Mouse (Mus musculus) 416B (cell line): ENCODE results near the gene Asgr1.
"Not testable (repeated sequence)": the region's sequence is repeated elsewhere in the genome, so short reads cannot be mapped to it uniquely, and the experiment has no call there.

Source experiments
- DNase-seq: peaks from one replicate; pipeline ENCODE4 v3.0.0; 2011; ENCODE audit warnings: low read depth

The Asgr1 gene

DNA sequence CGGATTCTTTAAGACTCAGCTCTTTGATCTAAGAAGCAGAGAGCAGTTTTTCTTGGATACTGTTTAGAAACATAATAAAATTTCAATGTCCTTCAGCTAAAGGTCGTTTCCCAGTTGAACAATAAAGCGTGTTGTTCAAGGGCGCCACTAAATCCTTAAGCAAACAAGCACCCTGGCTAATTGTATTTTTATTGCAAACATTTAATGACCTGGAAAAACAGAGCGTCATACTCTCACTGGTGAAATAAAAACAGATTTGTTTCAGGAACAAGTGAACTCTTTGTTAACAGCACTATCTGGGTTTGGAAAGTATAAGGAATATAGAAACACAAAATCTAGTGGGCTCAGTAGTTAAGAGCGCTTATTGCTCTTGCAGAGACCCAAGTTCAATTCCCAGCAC is 16.2 kb downstream of the Asgr1 start:
- DNase-seq = no peak

DNA sequence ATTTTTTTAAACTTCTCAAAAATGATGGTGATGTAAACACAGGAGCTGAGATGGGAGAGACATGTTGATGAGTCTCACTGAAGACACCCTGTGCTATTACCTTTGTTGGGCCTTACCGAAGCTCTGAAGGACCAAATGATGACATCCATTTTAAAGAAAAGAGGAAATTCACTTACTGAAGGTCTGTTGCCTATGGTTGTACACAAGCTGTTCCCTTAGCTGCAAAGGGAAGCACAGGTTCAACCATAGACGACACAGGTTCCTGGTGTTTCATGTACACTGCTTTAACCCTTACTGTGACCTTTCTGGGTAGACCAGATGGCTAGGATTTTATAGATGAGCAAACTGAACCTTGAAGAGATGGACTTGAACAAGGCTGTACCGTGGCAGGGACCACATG is 16.7 kb downstream of the Asgr1 start:
- DNase-seq = not testable (repeated sequence)

DNA sequence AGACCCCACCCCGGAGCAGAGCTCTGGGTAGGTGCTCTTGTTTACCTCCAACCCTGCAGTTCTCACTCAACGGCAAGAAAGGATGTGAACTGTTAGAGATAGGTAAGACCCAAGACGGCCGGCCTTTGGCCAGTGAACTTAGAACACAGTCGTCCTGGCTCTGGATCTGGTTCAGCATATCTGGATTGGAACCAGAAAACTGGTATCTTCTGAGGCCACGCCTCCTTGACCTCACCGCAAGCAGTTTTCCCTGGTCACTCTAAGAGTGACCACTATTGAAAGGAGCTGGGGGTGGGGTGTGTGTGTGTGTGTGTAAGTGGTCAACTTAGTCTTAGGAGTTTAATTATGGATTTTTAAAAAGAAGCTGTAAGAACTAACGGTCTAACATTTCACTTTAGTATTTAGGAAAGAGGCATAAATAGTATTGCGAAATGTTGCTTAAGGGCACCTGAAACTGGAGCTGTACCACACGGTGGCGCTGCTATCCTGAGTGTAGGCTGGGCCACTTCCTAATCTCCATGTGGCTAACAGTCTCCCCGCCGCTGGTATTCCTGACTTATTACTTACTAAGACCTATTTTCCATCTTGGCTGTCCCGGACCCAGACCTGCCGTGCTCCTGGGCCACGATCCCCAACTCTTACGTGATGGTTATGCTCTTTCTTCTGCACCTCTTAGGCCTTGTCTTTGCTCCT is 20.6 kb downstream of the Asgr1 start:
- DNase-seq = peak; percentile 83

DNA sequence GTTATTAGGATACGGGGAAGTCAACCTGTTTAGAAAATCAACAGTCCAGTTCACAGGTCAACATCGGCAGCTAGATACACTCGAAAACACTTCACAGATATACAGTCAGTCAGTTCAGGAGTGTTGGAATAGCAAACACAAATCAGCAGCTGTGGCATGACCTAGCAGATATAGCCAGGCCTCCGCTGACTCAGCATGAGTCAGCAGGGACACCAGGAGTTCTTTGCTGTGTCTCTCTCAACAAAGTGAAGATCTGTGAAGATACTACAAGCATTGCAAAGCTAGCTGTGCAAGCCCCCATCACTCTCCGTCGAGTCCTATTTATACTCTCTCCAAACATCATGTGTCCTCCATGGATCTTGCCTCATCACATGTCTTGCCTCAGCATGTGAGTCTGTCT is 21.7 kb downstream of the Asgr1 start:
- peak; percentile 65 for DNase-seq

DNA sequence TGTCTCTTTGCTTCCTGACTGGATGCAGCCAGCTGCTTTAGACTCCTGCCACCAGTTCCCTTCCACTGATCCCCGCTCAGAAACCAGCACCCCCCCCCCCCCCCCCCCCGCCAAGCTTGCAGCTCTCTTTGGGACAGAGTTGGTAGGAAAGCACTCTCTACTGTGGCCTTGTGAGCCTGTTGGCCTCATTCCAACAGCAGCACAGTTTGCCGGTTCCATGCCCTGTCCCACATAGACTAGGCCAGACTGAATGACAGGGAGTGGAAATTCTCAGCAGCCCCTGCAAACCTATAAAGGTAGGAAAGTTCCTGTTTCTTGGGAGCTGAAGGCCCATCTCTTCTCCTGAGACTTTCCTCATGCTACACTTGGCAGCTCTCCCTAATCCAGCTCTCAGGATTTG is 23.6 kb downstream of the Asgr1 start:
- DNase-seq = no peak

DNA sequence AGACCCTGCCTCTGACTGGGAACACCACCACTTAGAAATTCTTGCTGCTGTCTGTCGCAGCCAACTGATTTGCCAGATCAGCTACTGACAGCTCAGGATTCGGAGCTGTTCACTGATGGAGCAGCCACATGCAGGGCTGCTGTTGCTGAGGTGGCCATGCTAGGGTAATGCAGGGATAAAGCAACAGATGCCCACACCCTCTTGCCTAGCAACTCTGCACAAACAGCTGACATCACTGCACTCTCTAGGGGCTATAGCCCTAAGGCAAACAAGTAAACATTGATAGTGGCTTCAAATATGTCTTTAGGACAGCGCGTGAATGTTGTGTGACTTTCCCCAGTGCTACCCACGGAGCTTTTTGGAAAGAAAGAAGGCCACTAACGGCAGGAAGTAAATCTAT is 25.3 kb downstream of the Asgr1 start:
- no peak for DNase-seq

DNA sequence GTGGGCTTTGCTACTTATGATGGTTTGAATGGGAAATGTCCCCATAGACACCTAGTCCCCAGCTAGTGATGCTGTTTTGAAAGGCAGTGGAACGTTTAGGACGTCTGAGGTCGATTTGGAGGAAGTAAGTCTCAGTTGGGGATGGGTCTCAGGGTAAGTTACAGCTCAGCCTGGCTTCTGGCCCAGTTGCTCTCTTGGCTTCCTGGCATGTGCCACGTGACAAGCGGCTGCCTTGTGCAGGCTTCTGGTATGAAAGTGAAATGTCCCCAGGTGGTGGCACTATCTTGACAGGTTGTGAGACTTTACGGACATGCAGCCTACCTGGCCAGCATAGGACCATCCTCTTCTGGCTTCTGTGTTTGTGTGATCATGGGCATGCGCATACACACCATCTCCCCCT is 26.0 kb downstream of the Asgr1 start:
- peak; percentile 75 for DNase-seq

DNA sequence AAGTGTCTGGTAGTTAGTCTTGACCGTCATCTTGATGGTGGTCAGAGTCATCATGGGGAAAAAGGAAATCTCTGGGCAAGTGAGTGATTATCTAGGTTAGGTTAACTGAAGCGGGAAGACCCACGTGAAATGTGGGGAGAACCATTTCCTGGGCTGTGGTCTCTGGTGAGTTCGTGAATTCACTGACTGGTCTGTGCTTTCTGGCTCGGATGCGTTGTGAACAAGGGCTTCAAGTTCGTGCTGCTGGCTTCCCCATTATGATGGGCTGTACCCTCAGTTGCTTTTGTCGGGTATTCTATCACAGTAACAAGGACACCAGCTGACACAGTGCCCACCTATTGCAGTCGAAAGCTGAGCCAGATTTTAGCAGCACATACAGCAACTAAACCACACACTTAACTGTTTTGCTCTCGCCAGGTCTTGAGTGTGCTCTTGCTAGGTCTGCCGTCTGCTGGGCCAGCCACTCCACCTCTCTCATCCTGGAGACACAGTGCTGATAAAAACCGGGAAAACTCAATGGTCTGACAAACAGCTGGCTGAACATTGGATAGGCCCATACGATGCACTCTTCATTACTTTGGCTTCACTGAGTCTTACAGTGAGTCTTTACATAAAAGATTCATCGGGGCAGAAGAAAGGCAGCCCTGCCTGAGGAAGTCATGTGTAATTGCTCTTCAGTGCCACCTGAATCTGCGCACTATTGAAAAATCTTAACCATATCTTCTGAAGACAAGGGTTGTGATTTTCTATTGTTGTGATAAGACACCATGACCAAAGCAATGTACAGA is 27.1 kb downstream of the Asgr1 start:
- peak; percentile 49 for DNase-seq

DNA sequence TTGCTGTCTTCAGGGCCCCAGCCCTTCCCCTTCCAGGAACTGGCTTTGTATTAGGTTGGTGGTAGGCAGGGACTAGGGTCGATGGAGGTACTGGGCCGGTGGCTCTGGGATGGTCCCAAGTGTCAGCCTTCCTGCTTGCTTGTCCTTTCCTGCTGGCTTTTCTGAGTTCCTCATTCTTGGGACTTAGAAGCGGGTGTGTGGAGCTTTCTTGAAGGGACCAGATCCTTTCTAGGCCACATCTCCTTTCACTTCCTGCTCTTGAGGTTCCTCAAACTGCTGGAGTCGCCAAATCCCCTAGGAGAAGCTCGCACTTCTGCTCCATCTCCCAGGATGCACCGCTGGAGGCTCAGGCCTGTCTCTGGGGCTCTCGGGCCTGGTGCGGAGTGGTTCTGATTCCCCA is 30.7 kb downstream of the Asgr1 start:
- no peak for DNase-seq

DNA sequence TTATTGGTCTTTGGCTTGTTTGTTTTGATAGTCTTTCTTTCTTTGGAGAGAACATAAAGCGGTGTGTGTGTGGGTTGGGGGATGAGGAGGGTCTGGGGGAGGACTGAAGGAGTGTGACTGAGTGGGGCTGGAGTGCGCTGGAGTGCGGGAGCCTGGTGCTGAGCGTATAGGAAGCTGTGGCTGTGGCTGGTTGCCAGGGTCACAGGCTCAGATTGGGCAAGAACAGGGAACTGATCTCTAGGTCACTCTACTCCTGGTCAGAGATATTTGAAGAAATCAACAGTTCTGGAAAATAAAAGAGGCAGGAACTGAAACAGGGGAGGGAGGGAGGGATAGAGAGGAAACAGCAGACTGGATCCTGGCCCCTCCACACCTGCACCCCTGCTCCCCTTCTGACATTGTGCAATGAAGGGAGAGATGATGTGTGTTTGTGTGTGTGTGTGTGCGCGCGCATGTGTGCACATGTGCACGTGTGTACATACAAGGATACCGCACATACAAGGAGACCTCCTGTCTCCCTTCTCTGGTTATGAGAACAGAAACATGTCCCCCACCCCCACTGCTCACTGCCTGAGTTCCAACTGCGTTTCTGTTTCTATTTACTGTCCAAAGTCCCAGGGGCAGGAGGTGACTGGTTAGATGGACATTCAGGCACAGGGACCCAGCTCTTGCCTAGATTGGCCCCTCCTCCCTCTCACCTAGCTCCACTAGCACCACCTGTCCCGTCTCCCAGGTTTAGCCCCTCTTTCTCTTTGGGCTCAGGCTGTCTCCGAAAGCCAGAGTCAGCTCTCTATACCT is 38.3 kb downstream of the Asgr1 start, which contains the start of gene Asgr2:
Asgr2 (plus strand) TSS at position 659 of the 798 bp plus-strand sequence.
- peak; percentile 60 for DNase-seq

DNA sequence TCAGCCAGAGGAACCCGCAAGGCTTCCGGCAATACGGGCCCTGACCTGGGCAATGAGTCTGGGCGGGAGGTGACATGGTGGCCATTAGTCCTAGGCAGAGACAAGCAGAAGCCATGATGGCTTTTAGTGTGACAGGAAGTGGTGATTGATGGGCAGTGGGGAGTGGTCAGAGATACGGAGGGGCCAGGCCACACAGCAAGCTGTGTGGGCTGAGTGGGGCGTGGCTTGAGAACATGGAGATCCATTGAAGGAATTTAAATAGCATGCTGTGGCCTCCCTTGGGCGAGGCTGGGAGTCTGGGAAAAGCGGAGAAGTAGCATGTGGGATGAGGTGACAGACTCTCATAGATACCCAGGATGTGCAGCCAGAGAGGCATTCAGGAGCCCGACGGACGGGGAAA is 43.5 kb downstream of the Asgr1 start:
- DNase-seq = no peak

DNA sequence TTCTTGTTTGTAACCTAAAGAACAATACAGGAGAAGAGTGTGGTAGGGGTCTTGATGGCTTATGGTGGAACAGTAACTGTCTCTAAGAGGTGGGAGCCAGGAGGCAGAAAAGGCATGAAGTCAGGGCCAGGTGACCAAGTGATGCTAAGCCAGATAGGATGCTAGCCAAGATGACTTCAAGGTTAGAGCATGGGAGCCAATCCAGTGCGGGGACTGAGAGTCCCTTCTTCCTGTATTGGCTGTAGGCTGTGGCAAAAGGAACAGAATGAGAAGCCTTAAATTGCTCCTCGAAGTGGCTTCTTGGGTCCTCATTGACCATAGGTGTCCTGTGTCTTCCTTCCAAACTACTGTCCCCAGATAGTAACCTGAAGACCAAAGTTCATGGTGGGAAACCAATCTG is 45.2 kb downstream of the Asgr1 start:
- no peak for DNase-seq

DNA sequence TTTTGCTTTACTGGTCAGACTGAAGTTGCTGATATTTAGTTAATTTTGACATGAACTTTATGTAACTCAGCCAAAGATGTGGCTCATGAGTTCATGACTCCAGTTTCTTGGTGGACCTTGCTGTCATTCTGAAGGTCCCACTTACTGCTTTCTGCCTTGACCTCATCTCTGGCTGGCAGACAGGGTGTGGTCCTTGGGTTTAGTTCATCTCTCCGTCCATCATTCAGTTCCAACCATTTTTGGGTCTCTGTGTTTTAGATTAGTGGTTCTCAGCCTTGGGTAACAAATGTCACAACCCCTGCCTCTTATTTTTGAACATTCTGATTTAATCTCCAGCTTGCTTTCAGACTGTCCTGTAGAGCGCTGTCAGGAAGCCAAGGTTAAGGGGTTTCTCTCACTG is 45.9 kb downstream of the Asgr1 start:
- no peak for DNase-seq

DNA sequence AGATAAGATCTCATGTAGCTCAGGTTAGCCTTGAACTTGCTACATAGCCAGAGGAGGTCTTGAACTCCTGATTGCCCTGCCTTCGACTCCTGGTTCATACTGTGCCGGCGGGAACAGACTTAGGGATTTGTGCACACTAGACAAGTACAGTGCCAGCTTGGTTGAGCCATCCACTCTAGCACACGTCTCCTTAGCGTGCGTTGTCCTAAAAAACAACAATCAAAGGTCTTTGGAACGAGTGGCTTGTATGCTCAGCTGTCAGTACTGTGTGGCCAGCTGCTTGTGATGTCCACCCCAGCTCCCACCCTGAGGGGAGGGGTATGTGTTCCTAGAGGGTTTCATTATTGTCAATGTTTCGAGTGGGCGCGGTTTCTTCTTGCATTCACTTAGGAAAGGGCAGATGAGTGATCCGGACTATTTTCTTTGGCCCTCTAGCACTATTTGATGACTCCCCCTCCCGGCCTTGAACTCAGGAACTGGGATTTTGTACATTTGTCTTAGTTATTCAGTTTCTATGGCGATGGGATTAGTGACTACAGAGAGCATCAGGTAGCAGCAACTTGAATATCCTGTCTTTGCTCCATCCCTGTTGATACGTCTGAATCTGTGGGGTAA is 49.9 kb downstream of the Asgr1 start:
- DNase-seq = no peak

DNA sequence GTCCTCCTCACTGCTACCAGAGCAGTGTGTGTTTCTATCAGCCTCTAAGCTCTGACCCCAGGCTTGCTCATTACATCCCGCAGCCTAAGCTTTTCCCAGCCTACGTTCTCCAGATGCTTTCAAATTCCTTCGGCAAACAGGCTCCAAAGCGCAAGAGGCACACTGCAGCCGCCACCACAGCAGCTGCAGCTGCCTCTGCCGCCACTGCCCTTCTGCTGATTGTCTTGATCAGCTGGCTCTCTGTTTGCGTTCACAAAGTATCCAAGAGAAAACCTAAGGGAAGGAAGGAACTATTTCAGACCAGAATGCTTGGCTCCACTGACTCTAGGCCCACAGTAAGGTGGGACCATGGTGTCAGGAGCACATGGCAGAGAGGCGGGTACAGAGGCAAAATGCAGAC is 53.2 kb downstream of the Asgr1 start:
- DNase-seq = no peak
